Mouse (Mus musculus) spleen, adult 12 weeks (tissue): Measurements from ENCODE around the gene Gm42372.
"Not testable (repeated sequence)": the region's sequence is repeated elsewhere in the genome, so short reads cannot be mapped to it uniquely, and the experiment has no call there.

ENCODE experiments used
- DNase-seq: peaks from one replicate; pipeline ENCODE4 v3.0.0; 2022; ENCODE audit warnings: low spot score

The Gm42372 gene

GRCm38 (mm10) chr7:16982859-16983568 is at the start of gene Gm42372:
Gm42372 (plus strand) TSS chr7:16983086.
- peak; percentile 31 for DNase-seq

GRCm38 (mm10) chr7:16937312-16937711 is 45.6 kb upstream of the Gm42372 start:
- DNase-seq, result no peak

- DNase-seq, result no peak
These were observed 44.6 kb upstream of the Gm42372 start for GRCm38 (mm10) chr7:16938117-16938791.

GRCm38 (mm10) chr7:16940292-16940691 is 42.6 kb upstream of the Gm42372 start:
- no peak for DNase-seq

GRCm38 (mm10) chr7:16942861-16943260 is 40.0 kb upstream of the Gm42372 start:
- no peak for DNase-seq

GRCm38 (mm10) chr7:16944061-16944807 is 38.7 kb upstream of the Gm42372 start, which contains the start of gene Pnmal2:
Pnmal2 (plus strand) TSS chr7:16944682.
- DNase-seq, result no peak

GRCm38 (mm10) chr7:16944808-16945315 is 38.0 kb upstream of the Gm42372 start:
- no peak for DNase-seq

GRCm38 (mm10) chr7:16945419-16945818 is 37.5 kb upstream of the Gm42372 start:
- no peak for DNase-seq

- DNase-seq, result no peak
These were observed 36.2 kb upstream of the Gm42372 start for GRCm38 (mm10) chr7:16946441-16947348.

- no peak for DNase-seq
These were observed 35.5 kb upstream of the Gm42372 start for GRCm38 (mm10) chr7:16947349-16947895.

GRCm38 (mm10) chr7:16947959-16948361 is 34.9 kb upstream of the Gm42372 start:
- DNase-seq, result no peak

- no peak for DNase-seq
These were observed 33.9 kb upstream of the Gm42372 start for GRCm38 (mm10) chr7:16948923-16949458.

GRCm38 (mm10) chr7:16949908-16950841 is 32.7 kb upstream of the Gm42372 start:
- DNase-seq, result no peak

- DNase-seq, result peak; percentile 58
These were observed 31.8 kb upstream of the Gm42372 start for GRCm38 (mm10) chr7:16950861-16951635.

GRCm38 (mm10) chr7:16953776-16954175 is 29.1 kb upstream of the Gm42372 start:
- not testable (repeated sequence) for DNase-seq

GRCm38 (mm10) chr7:16955712-16956111 is 27.2 kb upstream of the Gm42372 start:
- DNase-seq, result no peak

GRCm38 (mm10) chr7:16956410-16957265 is 26.2 kb upstream of the Gm42372 start:
- no peak for DNase-seq
